Mouse (Mus musculus) cerebellum, adult 9-11 months (tissue): ENCODE measurements around the gene Cbl.

Source experiments
- DNase-seq: peaks from one replicate; pipeline ENCODE4 v3.0.0; 2022

The Cbl gene

DNA sequence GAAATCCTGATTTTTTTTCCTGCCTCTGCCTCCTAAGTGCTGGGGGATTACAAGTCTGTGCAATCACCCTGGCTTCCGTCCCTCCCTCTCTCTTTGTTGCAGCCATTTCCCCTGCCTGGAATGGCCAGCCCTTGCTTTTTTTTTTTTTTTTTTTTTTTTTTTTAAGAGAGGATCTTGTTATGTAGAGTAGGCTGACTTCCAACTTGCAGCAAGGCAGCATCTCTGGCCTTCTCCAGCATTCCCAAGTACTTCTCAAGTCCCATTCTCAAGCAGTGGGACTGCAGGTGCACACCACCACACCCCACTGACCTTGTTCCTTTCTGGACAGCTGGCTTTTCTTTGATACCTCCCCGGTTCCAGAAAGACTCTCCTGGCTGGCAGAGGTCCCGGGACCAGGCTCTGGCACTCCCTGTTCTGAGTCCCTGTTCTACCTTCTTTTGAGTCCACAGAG is 106.5 kb downstream of the Cbl start:
- peak; percentile 44 for DNase-seq

DNA sequence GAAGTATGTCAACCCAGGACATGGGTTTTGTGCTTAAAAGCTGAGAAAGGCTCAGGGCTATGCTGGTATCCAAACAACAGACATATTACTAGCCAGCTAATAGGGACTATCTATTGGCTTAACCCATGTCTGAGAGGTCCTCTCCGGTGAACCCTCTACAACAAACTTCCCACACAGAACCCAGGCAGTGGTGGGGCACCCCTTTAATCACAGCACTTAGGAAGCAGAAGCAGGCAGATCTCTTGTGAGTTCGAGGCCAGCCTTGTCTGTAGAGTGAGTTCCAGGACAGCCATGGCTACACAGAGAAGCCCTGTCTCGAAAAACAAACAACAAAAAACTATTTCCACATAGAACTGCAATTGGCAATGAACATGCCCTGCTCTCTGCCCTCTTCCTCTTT is 107.1 kb downstream of the Cbl start:
- no peak for DNase-seq

DNA sequence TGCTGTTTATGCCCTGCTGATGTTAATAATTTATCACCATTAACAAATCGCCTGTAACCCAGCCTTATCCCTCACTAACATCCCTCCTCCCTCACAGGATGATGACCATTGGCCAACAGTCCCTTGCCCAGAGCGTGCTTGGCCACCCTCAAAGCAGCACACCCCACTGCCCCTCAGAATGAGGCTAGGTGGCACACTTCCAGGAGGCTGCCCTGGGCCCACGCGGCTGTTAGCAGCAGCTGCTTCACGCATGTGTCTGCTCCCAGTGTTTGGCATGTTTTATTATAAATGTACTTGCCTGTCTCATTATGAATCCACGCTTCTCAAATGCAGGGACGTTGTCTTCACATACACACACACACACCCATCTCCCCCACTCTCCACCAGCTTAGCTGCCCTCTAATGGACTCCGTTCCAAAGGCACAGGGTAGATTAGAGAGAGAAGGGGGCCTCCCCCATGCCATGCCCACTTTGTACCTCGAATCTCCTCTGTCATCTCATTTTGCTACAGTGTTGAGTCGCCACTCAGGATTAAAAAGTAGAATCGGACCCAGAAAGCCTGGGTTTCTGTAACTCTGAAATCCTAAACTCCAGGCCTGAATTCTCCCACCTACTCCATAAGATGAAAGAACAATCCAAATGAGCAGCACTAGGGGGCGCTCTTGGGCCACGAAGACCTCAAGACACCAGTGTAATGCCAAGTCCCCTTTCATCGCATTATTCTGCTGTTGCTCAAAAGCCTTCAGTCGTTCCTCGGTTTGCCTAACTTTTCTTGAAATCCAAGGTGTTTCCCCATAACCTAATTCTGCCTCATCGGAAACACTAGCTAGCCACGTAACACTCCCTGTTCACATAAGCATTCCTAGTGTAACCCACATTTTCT is 108.1 kb downstream of the Cbl start:
- DNase-seq: peak; percentile 83

DNA sequence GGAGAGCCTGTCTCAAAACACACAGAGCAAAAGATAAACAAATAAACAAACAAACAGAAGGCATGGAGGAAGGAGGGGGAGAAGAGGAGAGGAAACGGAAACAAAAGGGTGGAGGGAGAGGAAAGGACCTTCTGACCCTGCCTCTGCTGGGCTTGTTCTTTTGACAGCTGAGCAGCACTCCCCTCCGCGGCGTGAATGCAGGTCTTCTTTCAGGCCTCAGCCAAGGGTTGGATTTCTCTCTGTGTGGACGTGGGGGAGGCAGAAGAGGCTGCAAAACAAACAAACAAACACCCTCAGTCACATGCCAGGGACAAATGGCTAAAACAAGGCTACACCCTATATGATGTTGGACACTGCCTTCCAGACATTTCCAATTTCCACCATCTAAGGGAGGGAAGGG is 108.8 kb downstream of the Cbl start:
- DNase-seq: no peak

DNA sequence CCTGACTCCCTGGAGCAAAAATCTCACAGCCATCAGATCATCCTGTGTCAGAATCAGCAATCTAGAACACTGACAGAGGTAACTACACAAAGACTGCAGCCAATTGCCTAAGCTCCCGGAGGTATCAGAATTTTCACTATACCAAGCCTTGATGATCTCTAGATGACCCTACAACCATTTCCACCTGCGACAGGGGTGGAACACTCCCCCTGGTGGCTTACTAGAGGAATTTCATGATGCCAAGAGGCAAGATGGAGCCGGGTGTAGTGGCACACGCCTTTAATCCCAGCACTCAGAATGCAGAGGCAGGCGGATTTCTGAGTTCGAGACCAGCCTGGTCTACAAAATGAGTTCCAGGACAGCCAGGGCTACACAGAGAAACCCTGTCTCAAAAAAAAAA is 109.5 kb downstream of the Cbl start:
- DNase-seq: no peak

DNA sequence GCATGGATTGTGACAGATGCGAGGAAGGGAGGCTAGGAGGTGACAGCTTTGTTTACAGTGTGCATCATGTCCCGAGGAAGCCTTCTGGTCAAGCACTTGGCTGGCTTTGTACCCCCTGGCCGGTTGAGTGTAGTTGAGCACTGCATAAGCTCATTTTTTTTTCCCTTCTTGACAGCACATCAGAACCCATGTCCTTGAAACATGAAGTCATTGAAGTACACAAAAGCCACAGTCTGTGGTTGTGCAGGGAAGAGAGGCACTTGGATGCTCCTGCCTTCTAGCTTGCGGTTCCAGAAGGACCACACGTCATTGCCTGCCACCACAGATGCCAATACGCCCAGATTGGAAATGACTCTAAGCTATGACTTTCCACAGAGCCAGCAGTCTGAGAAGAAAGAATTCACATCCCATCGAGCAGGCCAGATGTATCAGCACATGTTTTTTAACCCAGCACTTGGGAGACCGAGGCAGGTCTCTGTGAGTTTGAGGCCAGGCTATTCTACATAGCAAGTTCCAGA is 113.8 kb downstream of the Cbl start:
- no peak for DNase-seq

DNA sequence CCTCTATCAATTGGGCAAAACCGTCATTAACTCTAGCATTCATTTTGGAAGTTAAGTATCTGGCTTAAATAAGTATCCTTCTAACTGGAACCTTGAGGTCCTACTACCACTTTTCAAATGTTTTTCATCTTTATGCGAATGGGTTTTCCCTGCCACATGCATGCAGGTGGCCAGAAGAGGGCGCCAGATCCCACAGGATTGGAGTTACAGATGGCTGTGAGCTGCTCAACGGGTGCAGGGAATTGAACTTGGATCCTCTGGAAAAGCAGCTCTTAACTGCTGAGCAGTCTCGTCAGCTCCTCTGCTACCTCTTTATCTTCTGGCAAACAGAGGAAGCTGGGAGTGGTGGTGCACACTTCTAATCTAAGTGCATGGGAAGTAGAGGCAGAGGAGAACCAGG is 114.8 kb downstream of the Cbl start:
- DNase-seq: no peak

DNA sequence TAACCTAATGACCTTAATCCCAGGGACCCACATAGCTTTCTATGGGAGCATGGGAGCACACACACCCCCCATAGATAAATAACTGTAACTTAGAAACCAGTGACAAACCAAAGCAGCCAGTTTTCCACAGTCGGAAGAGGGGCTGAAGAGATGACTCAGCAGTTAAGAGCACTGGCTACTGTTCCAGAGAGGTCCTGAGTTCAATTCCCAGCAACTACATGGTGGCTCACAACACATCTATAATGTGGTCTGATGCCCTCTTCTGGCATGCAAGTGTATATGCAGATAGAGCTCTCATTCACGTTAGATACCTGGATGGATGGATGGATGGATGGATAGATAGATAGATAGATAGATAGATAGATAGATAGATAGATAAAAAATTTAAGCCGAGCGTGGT is 117.7 kb downstream of the Cbl start:
- DNase-seq: no peak

DNA sequence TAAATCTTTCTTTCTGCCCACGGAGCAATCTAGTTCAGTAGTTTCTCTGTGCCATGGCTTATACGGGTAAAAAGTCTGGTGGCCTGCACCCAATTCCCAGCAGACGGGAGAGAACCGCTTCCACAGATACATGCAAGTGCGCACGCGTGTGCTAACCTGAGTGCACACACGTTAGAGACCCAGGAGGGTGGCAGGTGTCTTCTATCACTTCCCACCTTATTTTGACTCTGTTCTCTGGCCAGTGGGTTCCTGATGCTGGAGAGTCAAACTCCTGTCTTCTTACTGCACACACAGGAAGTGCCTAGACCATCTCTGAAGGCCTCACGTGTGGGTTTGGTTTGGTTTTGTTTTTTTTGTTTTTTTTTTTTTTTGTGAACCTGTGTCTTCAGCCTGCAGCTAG is 118.2 kb downstream of the Cbl start:
- DNase-seq: no peak

DNA sequence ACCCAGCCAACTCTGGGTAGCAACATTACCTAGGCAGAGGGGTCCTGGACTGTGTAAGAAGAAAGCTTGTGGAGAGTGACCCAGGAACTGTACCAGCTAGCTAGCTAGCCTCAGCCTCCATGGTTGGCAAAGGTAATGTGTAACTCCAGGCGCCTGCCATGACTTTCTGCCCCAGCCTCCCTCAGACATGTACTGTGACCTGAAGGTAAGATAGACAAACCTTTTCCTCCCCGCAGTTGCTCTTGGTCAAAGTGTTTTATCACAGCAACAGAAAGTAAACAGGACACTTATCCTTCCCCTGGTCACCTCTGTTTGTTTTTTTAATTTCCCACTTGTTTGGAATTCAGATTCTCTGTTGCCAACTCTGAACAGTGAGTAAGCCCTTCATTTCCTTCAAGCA is 119.4 kb downstream of the Cbl start:
- DNase-seq: peak; percentile 39

DNA sequence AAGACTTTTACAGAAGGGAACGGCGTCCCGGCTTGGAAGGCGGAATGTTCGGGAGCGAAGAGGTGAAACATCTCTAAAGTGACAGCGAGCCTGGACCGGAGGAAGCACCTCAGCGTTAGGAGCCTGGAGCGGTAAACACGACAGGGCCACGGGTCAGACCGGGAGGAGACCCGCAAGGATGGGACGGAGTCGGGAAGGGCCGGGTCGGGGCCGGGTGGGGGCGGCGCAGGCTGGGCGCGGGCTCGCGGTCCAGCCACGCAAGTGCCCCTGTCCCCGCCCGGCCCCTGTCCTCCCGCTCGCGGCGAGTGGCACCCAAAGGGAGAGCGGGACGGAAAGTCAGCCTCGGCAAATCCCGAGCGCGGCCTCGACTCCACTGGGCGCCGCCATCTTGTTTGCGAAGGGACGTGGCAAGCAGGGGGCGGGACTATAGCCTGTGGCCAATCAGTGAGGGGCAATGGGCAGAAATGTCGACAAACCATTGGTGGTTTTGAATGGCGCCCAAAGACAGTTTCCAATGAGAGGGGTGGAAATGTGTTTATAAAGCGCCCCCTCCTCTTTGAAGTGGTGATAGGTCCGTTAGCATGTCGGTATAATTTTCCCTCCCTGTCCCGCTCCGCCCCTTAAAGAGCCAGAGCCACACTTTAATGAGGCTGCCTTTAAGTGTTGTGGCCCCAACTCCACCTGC is 120.6 kb downstream of the Cbl start, which contains the start of the genes Gm49380 and Rnf26:
Gene Gm49380 (minus strand): TSS at position 396 of the 685 bp plus-strand sequence.
Gene Rnf26 (minus strand): TSS at position 413 of the 685 bp plus-strand sequence.
- DNase-seq: peak; percentile 98

DNA sequence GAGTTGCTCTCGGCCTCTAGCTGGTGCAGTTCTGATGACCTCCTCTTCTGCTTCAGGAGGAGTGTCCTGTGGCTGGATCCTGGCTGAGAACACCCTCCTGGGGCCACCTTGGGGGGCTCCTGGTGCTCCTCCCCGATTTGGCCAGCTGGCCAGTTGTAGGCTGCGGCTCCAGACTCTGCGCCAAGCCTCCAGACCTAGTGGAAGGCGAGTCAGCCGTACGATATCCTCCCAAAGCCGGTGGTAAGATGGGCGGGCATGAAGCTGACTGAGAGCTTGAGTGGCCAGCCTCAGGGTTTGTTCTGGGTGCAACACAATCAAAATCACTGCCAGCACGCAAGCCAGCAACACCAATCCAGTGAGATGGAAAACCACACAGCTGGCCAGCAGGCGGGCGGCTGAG is 121.9 kb downstream of the Cbl start:
- DNase-seq: peak; percentile 42

DNA sequence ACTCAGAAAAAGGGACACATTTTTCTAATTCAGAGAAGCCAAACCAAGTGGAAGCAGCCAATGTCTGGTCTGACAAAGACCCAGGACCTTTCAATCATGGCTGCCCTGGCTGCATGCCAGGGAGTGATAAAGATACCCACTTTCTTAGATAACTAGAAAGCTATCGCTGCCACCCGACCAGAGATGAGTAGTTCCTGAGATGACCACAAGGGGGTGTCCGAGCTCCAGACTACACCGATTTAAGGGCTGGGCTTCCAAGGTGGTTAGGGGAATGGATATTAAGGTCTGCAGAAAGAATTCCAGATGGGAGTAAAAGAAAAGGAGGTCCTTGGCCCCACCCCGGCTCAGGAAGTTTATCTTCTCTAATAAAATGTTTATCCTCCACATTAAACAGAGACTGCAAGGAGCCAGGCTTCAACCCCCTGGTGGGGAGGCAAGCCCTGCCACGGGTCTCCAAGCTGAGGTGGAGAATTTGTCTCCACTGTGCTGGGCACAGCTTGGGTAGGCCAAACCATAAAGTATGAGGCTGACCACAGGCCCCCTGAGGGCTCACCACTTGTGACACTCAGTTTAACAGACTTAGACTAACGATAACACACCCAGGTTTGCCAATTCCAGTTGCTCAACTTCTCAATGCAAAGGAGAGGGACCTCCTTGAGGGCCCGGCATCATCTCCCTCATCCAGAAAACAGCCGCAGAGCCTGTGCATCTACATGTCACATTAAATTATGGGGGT is 124.3 kb downstream of the Cbl start:
- peak; percentile 80 for DNase-seq

DNA sequence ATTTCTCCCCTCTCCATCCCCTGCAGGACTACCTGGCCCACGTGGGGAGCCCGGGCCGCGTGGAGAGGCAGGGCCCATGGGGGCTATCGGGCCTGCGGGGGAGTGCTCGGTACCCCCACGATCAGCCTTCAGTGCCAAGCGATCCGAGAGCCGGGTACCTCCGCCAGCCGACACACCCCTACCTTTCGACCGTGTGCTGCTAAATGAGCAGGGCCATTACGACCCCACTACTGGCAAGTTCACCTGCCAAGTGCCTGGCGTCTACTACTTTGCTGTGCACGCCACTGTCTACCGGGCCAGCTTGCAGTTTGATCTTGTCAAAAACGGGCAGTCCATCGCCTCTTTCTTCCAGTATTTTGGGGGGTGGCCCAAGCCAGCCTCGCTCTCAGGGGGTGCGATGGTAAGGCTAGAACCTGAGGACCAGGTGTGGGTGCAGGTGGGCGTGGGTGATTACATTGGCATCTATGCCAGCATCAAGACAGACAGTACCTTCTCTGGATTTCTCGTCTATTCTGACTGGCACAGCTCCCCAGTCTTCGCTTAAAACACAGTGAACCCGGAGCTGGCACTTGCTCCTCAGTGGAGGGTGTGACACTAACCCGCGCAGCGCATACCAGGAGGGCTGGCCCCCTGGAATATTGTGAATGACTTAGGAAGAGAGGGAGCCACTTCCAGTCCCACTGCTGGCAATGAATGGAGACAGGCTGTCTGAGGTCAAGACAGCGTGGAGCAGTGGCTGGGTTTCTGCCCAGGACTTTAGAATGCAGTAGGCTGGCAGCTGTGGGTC is 125.4 kb downstream of the Cbl start:
- peak; percentile 63 for DNase-seq

DNA sequence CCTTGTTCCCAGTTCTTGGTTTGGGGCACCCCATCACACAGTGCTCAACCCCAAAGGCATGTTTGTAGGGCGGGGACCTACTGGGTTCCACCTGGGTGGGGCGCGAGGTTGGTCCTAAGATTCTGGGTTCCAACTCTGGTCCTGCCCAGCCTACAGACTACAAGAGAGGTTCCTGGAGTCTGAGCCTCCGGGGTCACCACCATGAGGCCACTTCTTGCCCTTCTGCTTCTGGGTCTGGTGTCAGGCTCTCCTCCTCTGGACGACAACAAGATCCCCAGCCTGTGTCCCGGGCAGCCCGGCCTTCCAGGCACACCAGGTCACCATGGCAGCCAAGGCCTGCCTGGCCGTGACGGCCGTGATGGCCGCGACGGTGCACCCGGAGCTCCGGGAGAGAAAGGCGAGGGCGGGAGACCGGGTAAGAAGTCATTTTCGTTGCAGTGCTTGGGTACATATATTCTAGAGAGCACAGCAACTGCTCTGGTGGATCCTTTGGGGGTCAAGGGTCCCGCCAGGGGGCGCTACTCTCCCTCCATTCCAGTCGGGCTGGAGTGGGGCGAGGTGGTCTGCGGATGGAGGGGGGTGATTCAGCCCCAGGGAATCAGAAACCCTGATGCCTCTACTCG is 126.2 kb downstream of the Cbl start:
- no peak for DNase-seq

DNA sequence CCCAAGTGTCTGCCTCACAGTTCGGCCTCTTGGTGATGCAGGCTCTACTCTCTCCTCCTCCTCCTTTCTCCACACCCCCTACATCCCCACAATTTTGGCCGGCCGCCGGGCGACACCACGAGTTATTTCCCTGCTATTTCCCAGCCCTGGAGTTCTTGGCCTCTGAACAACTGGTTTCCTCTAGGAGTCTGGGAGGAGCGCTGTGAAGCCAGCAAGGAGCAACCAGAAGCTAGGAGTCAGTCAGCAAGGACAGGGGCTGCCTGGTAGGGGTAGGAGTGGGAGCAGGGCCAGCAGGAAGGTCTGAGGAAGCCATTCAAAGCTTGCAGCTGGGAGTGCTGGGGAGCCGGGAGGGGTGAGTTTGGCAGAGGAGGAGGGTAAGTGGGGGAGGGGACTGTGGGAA is 126.7 kb downstream of the Cbl start, which contains the start of gene C1qtnf5:
Gene C1qtnf5 (plus strand): TSS at position 136 of the 400 bp plus-strand sequence.
- peak; percentile 78 for DNase-seq

DNA sequence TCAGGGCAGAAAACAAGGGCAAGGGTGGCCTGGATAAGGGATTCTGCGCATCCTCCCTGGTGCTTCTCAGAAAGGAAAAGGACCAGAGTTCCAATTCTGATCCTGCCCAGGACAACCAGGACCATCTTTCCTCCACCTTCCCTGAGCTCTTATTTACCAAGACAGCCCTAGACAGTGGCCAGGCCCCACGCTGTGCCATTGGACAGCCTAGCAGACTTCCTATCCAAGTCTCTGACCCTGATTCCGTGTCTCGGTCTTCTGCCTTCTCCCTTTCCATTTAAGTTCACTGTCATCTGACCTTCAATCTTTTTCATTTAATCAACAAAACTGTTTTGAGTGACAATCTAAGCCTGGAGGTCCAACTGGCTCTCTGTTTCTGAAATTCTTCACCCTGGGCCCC is 127.3 kb downstream of the Cbl start:
- no peak for DNase-seq

DNA sequence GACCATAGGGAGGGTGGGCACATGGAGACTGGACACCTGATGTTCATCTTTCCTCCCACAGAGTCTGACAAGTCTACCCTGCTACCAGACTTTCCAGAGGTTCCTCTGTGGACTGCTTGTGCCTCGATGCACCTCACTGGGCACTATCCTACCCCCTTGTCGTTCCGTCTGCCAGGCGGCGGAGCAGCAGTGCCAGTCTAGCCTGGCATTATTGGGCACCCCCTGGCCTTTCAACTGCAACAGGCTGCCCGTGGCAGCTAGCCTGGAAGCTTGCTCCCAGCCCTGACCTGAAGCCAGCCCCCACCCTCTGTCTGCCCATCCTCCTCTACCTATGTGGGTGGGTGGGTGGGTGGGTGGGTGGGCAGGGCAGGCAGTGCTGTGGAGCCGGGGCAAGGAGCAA is 127.7 kb downstream of the Cbl start:
- DNase-seq: no peak

DNA sequence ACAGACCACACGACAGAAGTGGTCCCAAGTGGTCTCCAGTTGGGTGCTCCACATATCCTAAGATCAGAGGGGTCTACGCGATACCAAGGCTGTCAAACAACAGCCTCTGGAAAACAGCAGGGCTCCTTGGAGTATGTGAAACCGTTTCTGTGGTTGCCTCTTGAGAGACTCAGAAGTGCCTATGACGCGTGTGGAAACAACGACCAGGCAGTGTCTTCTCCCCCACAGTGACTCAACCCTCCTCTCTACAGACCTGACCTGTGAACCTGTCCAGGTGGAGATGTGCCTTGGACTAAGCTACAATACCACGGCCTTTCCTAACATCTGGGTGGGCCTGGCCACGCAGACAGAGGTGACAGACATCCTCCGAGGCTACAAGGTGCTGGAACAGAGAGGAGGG is 128.1 kb downstream of the Cbl start:
- DNase-seq: no peak

DNA sequence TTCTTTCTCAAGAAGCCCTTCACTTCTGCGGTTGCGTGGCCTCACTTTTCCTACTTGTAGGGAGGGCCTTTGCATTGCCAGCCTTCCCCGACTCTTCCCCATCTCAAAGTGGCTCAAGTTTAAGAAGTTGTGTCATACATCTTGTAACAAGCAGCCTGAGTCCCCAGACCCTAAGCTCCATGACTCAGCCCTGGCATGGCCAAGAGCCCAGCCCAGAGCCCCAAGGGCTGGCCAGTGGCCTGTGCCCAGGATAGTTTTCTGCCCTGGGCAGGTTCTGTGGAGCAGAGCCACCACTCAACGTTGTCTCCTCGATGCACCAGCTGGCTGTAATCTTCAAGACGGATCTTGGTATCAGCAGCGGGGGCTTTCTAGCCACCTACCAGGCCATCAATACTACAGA is 129.0 kb downstream of the Cbl start:
- DNase-seq: no peak

DNA sequence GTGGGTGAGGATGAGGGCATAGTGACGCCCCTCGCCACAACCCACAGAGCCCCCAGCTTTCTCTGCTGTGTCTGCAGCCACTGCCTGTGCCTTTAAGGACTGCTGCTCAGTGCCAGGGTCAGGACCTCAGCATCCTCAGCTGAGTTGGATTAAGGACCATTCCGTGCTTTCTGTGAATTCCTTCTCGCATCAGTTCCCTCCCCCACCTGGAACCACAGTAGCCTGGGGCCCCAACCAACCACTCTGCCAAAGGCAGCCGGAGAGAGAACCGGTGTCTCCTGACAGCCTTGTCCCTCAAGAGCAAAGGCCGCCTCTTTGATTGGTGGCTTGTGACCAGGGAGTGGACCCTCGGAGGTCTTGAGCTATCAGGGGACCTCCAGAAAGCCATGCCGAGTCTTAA is 132.4 kb downstream of the Cbl start, which contains the start of gene Mfrp:
Gene Mfrp (plus strand): TSS at position 240 of the 400 bp plus-strand sequence.
- peak; percentile 18 for DNase-seq

DNA sequence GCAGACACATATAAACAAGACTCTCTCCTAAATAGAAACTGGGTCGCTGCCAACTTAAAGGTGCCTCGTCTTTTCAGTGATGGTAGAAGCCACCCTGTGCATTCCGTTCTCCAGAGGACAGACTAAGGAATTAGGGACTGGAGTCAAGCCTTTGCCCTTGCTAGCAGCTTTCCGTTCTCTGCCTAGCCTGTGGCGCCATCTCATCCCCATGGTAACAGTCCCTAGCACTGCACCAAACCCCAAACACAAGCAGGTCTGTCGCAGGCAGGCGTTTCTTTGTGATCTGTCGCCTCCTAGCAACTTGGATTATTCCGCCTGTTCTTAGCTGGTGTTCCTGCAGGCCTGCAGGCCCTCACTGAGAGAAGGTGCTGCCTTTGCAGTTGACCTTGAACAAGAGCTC is 137.3 kb downstream of the Cbl start:
- DNase-seq: peak; percentile 50
